Mouse (Mus musculus): ENCODE measurements at regions not wholly inside any gene's neighbourhood (a gene's known extent, or its start where the extent isn't known, plus 50 kb on each side); places are given as distances from the start of the nearest gene placed in this dataset.
A peak's percentile ranks its signal among the peaks of the same experiment; 100 is the strongest.

DNA sequence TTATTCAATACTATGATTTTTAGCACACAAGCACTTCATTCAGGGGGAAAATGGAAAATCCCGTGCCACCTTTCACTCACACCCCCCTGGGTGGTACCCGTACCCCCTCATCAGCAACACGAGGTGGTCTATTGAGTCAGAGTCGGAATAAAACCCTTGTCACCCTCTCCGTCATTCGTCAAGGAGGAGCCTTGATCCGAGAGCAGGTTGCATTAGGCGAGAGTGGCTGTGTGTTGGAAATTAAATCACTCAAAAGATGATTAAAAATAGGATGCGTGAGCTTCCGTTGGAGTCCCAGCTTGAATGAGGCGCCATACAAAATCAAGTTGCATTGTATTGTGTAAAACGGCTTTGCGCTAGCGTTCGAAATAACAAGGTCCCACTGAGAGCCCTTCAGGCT is 236.5 kb upstream of the 3110018I06Rik start:
- no peak for DNase-seq (ENCODE audit: low spot score)

- no peak for DNase-seq (ENCODE audit: low spot score)
Measured at GRCm38 (mm10) chr12:107262076-107262475, 226.4 kb upstream of the 3110018I06Rik start.

DNA sequence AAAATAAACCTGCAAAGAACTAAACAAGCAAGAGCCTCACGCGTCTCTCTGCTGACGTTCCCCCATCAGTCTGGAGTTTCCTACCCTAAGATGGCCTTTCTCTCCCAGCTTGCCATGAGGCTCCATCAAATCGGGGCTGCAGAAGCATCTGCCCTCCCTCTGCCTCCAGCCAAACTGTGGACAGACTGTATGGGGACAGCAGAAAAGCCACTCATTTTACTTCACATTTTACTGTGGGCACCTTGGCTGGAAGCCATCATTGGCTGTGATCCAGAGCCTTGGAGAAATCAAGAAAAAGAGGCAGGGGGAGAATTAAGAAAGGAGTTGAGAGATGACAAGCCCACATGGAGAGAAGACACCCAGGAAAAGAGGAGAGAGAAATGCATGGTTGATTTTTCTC is 225.9 kb upstream of the 3110018I06Rik start:
- DNase-seq (ENCODE audit: low spot score): no peak

DNA sequence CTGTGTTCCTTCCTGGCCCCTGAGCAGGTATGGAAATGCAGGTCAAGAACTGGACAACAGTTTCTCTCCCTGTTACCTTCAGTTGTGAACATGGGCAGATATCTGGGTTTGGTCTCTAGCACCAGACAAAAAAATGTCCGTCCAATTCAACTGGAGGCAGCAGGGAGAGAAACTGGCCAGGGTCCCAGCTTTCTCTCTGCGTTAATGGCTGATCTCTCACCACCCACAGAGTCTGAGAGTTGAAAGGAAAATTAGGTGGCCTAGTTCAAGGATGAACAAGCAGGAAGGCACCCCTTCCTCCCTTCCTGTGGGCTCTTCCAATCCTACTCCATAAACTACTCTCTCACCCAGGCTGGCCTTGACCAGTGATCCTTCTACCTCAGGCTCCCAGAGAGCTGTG is 221.7 kb upstream of the 3110018I06Rik start:
- no peak for DNase-seq (ENCODE audit: low spot score)

DNA sequence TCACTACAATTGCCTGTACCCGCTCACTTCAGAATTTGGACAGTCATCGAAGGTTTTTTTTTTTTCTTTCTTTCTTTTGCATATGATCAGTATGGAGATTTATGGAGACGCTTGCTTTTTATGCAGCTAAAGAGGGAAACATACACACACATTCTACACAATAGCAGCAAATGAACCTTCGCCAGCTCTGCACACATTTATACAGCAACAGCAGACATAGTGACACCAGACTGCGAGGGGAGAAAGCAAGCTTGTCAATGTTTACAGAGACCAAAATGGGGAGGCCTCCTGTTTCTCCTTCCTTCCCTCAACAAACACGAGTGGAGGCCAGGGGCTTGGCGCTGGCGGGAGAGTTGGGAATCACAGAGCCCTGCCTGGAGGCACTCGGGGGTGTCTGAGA is 202.8 kb upstream of the 3110018I06Rik start:
- DNase-seq (ENCODE audit: low spot score): no peak

- DNase-seq (ENCODE audit: low spot score): no peak
Measured at GRCm38 (mm10) chr12:107291377-107291776, 197.1 kb upstream of the 3110018I06Rik start.

GRCm38 (mm10) chr12:107307094-107307740 is 181.2 kb upstream of the 3110018I06Rik start:
- no peak for DNase-seq (ENCODE audit: low spot score)

GRCm38 (mm10) chr12:107315446-107315845 is 173.0 kb upstream of the 3110018I06Rik start:
- no peak for DNase-seq (ENCODE audit: low spot score)

DNA sequence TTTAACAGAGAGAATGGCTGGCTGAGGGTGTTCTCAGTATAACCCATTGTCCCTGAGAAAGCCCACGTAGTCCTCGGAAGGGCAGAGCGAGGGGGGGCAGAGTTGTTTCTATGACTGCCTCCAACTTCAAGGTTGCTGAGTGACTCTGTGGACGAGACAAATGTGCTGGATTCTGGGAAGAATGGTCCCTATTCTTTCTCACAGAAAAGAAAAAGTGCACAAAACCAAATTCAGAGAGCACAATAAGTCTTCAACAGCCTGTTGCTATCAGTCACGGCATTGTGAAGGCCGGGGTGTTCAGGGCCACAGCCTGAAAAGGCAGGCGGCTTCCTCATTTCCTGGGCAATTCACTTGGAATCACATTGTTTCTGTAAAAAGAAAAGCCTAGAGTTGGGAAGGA is 165.6 kb upstream of the 3110018I06Rik start:
- DNase-seq (ENCODE audit: low spot score): no peak

- DNase-seq (ENCODE audit: low spot score): no peak
Measured at GRCm38 (mm10) chr12:107326101-107326500, 162.3 kb upstream of the 3110018I06Rik start.

GRCm38 (mm10) chr12:107327107-107327770 is 161.2 kb upstream of the 3110018I06Rik start:
- DNase-seq (ENCODE audit: low spot score): no peak

GRCm38 (mm10) chr12:107328986-107329385 is 159.4 kb upstream of the 3110018I06Rik start:
- DNase-seq (ENCODE audit: low spot score): no peak

DNA sequence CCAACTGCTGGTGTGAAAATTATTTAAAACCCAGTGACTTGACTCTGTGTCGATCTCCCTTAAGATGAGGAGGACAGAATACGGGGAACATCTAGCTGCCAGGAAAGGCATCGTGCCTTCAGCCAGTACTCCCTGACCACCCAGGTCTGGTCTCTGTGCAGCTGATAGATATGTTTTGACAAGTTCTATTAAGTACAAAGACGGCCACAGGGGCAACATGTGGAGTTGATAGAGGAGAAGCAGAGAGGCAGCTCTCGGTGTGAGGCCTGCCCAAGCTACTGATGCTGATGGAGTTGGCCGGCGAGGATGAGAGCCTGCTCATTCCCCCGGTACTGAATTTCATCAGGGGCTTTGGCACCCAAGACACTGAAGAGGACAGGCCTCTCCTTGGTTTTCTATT is 154.1 kb upstream of the 3110018I06Rik start:
- DNase-seq (ENCODE audit: low spot score): no peak

- no peak for DNase-seq (ENCODE audit: low spot score)
Measured at GRCm38 (mm10) chr12:107335106-107335505, 153.3 kb upstream of the 3110018I06Rik start.

DNA sequence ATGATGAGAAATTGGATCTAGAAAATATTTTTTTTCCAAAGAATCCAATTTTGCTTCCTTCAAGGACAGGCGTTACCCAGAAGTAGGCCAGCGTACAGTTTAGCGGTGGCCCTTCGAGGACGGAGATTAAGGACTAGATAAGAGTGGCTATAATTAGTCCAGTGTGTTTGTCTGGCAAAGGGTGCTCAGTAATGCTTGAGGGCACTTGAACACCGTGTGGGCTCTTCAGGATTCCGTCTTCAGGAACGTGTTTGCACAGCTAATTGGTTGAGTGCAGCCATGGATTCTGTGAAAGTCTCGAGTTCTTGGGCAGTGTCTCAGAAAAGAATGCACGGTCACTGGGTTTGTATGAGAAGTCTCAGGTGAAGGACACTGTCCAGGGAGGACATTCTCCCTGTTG is 149.7 kb upstream of the 3110018I06Rik start:
- no peak for DNase-seq (ENCODE audit: low spot score)

- DNase-seq (ENCODE audit: low spot score): no peak
Measured at GRCm38 (mm10) chr12:107356211-107356610, 132.2 kb upstream of the 3110018I06Rik start.

GRCm38 (mm10) chr12:107356974-107357373 is 131.5 kb upstream of the 3110018I06Rik start:
- no peak for DNase-seq (ENCODE audit: low spot score)

DNA sequence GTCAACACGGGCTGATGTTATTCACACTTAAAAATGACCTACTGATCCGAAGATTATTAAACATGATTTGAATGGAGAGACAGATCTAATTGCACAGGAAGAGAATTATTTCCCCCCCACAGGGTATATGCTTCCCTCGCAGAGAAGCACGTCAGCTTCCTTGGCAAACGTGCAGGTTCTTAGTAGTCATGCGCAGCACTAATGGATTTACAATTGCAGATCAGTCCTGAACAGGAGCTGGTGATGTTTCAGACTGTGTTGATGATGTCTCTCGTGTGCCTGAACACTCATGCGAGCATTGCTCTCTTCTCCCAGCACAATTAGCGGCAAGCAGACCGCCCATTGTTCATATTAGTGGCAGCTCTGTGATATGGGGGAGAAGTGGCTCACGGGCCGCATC is 127.9 kb upstream of the 3110018I06Rik start:
- no peak for DNase-seq (ENCODE audit: low spot score)

GRCm38 (mm10) chr12:107361606-107362005 is 126.8 kb upstream of the 3110018I06Rik start:
- DNase-seq (ENCODE audit: low spot score): no peak

GRCm38 (mm10) chr12:107362120-107362519 is 126.3 kb upstream of the 3110018I06Rik start:
- DNase-seq (ENCODE audit: low spot score): peak; percentile 58

DNA sequence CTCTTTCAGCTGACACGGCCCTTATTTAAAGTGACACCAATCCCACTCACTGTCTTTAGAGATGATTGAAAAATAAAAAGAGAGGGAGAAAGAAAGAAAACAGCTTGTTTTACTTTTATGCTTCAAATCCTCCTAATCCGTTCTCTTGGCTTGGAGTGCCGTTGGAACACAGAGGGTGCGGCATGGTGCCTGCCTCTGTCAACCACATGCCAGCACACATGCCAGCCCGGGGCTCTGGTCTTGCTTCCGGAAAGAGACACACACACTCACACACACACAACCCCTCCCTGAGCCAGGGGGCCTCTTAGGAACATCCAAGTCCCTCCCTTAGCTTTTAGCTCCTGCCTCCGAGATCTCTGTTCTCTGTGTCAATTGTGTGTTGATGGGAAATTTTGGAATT is 116.2 kb upstream of the 3110018I06Rik start:
- no peak for DNase-seq (ENCODE audit: low spot score)

DNA sequence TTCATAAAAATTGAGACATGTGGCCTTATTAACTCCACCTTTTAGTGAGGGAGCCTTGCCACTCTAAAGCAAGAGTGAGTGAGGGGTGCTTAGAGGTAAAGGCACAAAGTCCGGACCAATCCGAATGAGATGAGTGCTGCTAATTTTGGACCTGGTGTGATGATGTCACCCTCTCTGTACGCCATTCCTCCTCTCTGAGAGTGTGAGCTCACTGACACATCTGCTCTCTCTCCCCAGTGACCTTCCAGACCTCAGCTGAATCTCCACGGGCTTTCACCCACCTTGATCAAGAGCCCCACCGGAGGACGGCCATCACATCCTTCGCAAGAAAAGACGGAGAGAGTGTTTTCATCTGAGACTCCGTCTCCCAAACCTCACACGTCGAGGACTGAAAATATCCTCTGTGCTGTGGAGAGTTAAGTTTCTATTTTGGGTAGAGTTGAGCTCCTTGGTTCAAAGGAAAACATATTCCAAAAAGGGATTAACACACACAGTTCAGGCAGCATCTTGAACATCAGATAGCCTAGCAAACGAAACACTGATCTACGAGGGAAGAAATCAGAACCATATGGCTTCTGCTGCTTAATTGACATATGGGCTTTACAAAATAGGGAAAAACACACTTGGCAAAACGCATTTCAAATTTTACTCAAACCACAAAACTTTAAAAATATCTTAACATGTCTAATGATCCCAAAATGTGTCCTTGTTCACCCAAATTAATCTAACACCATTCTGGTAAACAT is 96.2 kb upstream of the 3110018I06Rik start:
- no peak for DNase-seq (ENCODE audit: low spot score)

GRCm38 (mm10) chr12:107394467-107394866 is 94.0 kb upstream of the 3110018I06Rik start:
- DNase-seq (ENCODE audit: low spot score): no peak
